In the genomic region with DNA sequence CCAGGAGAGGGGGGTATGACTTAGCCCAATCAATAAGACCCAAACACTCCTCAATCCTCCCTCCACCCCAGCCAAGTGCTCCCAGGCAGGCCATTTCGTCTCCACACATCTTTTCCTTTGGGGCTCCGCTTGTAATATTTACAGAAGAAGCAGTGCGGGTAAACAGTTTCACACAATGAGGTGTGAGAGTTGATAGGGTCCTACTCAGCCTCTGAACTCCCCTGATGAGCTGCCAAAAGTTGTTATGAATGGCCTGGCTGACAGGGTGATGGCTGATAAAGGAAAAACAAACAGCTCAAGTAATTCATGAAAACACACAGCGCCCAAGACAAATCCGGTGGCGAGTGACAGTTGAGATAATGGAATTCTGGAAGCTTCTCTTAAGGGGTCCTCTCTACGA, we compare ENCODE assay signal across 27 mouse cellular contexts. TPM values are rescaled to one million over a fixed set of nuclear protein-coding genes. Genes with fewer than 3 reads are reported as not detected.
DNase-seq lines count a peak whose midpoint lies in the region; ATAC-seq and TF ChIP-seq lines count a peak whose summit lies in the region.
"Had no signal": no experiment of that assay in that cellular context is flagged by ENCODE, and none has a peak within 500 bp of the region (broad histone marks: within the 10 kb centered on the region; RNA-seq: fewer than 3 reads in every experiment).

No protein-coding gene starts in this region.

- H3K9ac ChIP-seq in heart, postnatal 0 days (replicated peaks; ENCODE audit: low read depth, low read length): no peak overlapping the region
- no peak overlapping the region for H3K9ac ChIP-seq in lung, postnatal 0 days (replicated peaks; ENCODE audit: low read depth)
- H3K9ac ChIP-seq: embryonic facial prominence, embryonic 13.5 days; forebrain, embryonic 13.5 days; kidney, embryonic 15.5 days; neural tube, embryonic 15.5 days had no signal

- no peak overlapping the region for H3K27ac ChIP-seq in heart, postnatal 0 days (ENCODE audit: low read depth)
- no peak overlapping the region for H3K27ac ChIP-seq in heart, embryonic 10.5 days
- no peak overlapping the region for H3K27ac ChIP-seq in lung, postnatal 0 days (ENCODE audit: low read length)
- H3K27ac ChIP-seq: embryonic facial prominence, embryonic 13.5 days; forebrain, embryonic 13.5 days; gastrocnemius, adult 2 months; hindbrain, embryonic 10.5 days; kidney, embryonic 15.5 days; neural tube, embryonic 15.5 days had no signal

- TF ChIP-seq POLR2A in lung, adult 2 months (IDR thresholded peaks at IDR 0.05; ENCODE audit: borderline replicate concordance, extremely low read depth, low read depth, low read length): no peak

- H3K9me3 ChIP-seq in heart, postnatal 0 days (replicated peaks; ENCODE audit: control insufficient read depth, low read length): no peaks in the 10 kb centered on the region
- H3K9me3 ChIP-seq in heart, embryonic 10.5 days: no peaks in the 10 kb centered on the region
- H3K9me3 ChIP-seq in lung, postnatal 0 days (ENCODE audit: low read length): no peaks in the 10 kb centered on the region
- H3K9me3 ChIP-seq: embryonic facial prominence, embryonic 13.5 days; forebrain, embryonic 13.5 days; hindbrain, embryonic 10.5 days; kidney, embryonic 15.5 days; megakaryocyte, embryonic 14.5 days; neural tube, embryonic 15.5 days had no signal

- ATAC-seq in heart, postnatal 0 days (ENCODE audit: insufficient read depth, low read depth): peak; percentile 41; the same call in 1 of the 2 replicates
- 0 out of 2 replicates have a peak, but pooled peaks have one; percentile 34 for ATAC-seq in lung, postnatal 0 days
- ATAC-seq: forebrain, embryonic 13.5 days had no signal

- H3K4me1 ChIP-seq in heart, postnatal 0 days (ENCODE audit: control insufficient read depth, insufficient read depth): peaks cover 8% of the 10 kb centered on the region
- peaks cover 7% of the 10 kb centered on the region for H3K4me1 ChIP-seq in heart, embryonic 10.5 days
- H3K4me1 ChIP-seq in lung, postnatal 0 days (ENCODE audit: insufficient read depth, low read depth, low read length): peaks cover 4% of the 10 kb centered on the region; the same call in 1 of the 2 replicates
- no peaks in the 10 kb centered on the region for H3K4me1 ChIP-seq in lung, adult 2 months (ENCODE audit: control insufficient read depth, insufficient read depth, low read length)
- H3K4me1 ChIP-seq: forebrain, embryonic 13.5 days; megakaryocyte, embryonic 14.5 days had no signal

- no peak overlapping the region for H3K4me2 ChIP-seq in heart, postnatal 0 days (ENCODE audit: low read depth, low read length)
- H3K4me2 ChIP-seq in lung, postnatal 0 days (replicated peaks; ENCODE audit: low read depth, low read length): no peak overlapping the region
- H3K4me2 ChIP-seq: embryonic facial prominence, embryonic 13.5 days; forebrain, embryonic 13.5 days; kidney, embryonic 15.5 days; neural tube, embryonic 15.5 days had no signal

- no peak for TF ChIP-seq CTCF in heart, postnatal 0 days (IDR thresholded peaks at IDR 0.05; ENCODE audit: low read depth)
- TF ChIP-seq CTCF in lung, postnatal 0 days (IDR thresholded peaks at IDR 0.05): no peak
- no peak for TF ChIP-seq CTCF in lung, adult 2 months (IDR thresholded peaks at IDR 0.05; ENCODE audit: insufficient read depth, low read length)

- H3K27me3 ChIP-seq in heart, postnatal 0 days (ENCODE audit: control insufficient read depth, insufficient read depth, low read length): 0 out of 2 replicates have a peak, but pooled peaks cover 23% of the 10 kb centered on the region
- peaks cover 63% of the 10 kb centered on the region for H3K27me3 ChIP-seq in heart, embryonic 10.5 days (ENCODE audit: insufficient read depth, poor library complexity, severe bottlenecking)
- H3K27me3 ChIP-seq in lung, postnatal 0 days (replicated peaks; ENCODE audit: insufficient read depth, low read length): 0 out of 2 replicates have a peak, but pooled peaks cover 12% of the 10 kb centered on the region
- H3K27me3 ChIP-seq: embryonic facial prominence, embryonic 13.5 days; neural tube, embryonic 15.5 days had no signal

- TF ChIP-seq EP300 in heart, postnatal 0 days (IDR thresholded peaks at IDR 0.05; ENCODE audit: low read depth): no peak
- no peak for TF ChIP-seq EP300 in lung, postnatal 0 days (IDR thresholded peaks at IDR 0.05)

- peak; percentile 78 for DNase-seq in heart, adult 11 months
- no peak for DNase-seq in heart, adult 8-10 months (ENCODE audit: low spot score)
- DNase-seq in heart, postnatal 0 days (ENCODE audit: low spot score): peak; percentile 16
- DNase-seq in heart, embryonic 10.5 days (ENCODE audit: low spot score): no peak
- DNase-seq in lung, postnatal 0 days (ENCODE audit: low spot score): peak; percentile 45
- no peak for DNase-seq in lung, adult 2 months
- peak; percentile 71 for DNase-seq in lung, postnatal 10 days
- DNase-seq in neural tube, embryonic 10.5 days (ENCODE audit: extremely low spot score, low spot score): no peak
- DNase-seq: adrenal gland, postnatal 36 days; cerebellum, adult 11 months; cerebellum, adult 9-11 months; gastrocnemius, adult 2 months; kidney, adult 11 months; kidney, postnatal 36 days; layer of hippocampus, postnatal 36 days had no signal

- WGBS in heart, postnatal 0 days: 1% methylated on average over 7 of the region's 7 CpGs
- 8% methylated on average over 7 of the region's 7 CpGs for WGBS in heart, embryonic 10.5 days
- 1% methylated on average over 7 of the region's 7 CpGs for WGBS in lung, postnatal 0 days
- WGBS in lung, adult 2 months: 8% methylated on average over 7 of the region's 7 CpGs

- H3K36me3 ChIP-seq in heart, postnatal 0 days (replicated peaks; ENCODE audit: control insufficient read depth, insufficient read depth, low read length): no peaks in the 10 kb centered on the region
- no peaks in the 10 kb centered on the region for H3K36me3 ChIP-seq in heart, embryonic 10.5 days
- H3K36me3 ChIP-seq in lung, postnatal 0 days (ENCODE audit: insufficient read depth, low read length): no peaks in the 10 kb centered on the region
- H3K36me3 ChIP-seq: embryonic facial prominence, embryonic 13.5 days; hindbrain, embryonic 10.5 days; kidney, embryonic 15.5 days; neural tube, embryonic 15.5 days had no signal

- no peak overlapping the region for H3K4me3 ChIP-seq in heart, postnatal 0 days (ENCODE audit: low read depth, low read length)
- no peak overlapping the region for H3K4me3 ChIP-seq in heart, embryonic 10.5 days
- no peak overlapping the region for H3K4me3 ChIP-seq in lung, postnatal 0 days (ENCODE audit: low read depth, low read length)
- H3K4me3 ChIP-seq in lung, adult 2 months (replicated peaks; ENCODE audit: extremely low read depth, low read depth, low read length): no peak overlapping the region
- H3K4me3 ChIP-seq: embryonic facial prominence, embryonic 13.5 days; erythroblast, embryonic 14.5 days; forebrain, embryonic 13.5 days; gastrocnemius, adult 2 months; hindbrain, embryonic 10.5 days; kidney, embryonic 15.5 days; megakaryocyte, embryonic 14.5 days; neural tube, embryonic 15.5 days had no signal

RNA-seq across cellular contexts. Expression of gene Irx5, which starts 45.2 kb away (rescaled TPM):
- total RNA-seq in heart, adult 8-10 months (2022): 10 to 100 TPM in 3 of 4 experiments, 1 to 10 TPM in 1; 8.3 to 13.6 (median 10.7) TPM
- 13.1 and 18.6 TPM in 2 replicates for total RNA-seq in heart, postnatal 0 days (2014; rRNA removed; ENCODE audit: low replicate concordance)
- polyA plus RNA-seq in heart, postnatal 0 days (2015; fragmentation: Nextera tagmentation; extraction: Ambion mirVana): 6.4 and 7.3 TPM in 2 replicates
- 13.2 and 13.7 TPM in 2 replicates for polyA plus RNA-seq in heart, embryonic 10.5 days (2016; fragmentation: Nextera tagmentation; extraction: Ambion mirVana)
- polyA plus RNA-seq in lung, postnatal 0 days (2015; fragmentation: Nextera tagmentation; extraction: Ambion mirVana): 19.3 and 21.1 TPM in 2 replicates
- 34.3 and 43.7 TPM in 2 replicates for polyA plus RNA-seq in lung, adult 2 months (2012; rRNA removed)
- total RNA-seq: common myeloid progenitor, adult 5-6 weeks; gastrocnemius, adult 2 months; left cerebral cortex, postnatal 10 days; liver, adult 2 months had no signal
- polyA plus RNA-seq: liver, adult 2 months; liver, embryonic 16.5 days; thymus, postnatal 0 days had no signal

Comparison
In these comparisons a context has a peak if more than half of its experiments do, and no peak if none do; other contexts are left out.
1. DNase-seq: peak in heart, adult 11 months (single experiment), heart, postnatal 0 days (single experiment), lung, postnatal 0 days (single experiment) and lung, postnatal 10 days (single experiment); none in heart, adult 8-10 months (single experiment), heart, embryonic 10.5 days (single experiment), lung, adult 2 months (single experiment) and neural tube, embryonic 10.5 days (single experiment).